Mouse (Mus musculus) E14TG2a.4 (cell line): ENCODE data around the gene Gpr137.

Experiments
- CTCF ChIP-seq: conservative IDR thresholded peaks from 2 replicates; pipeline ENCODE4 v1.5.1; 2014; ENCODE audit warnings: low read length
- NANOG ChIP-seq: IDR thresholded peaks from 2 replicates; pipeline ENCODE4 v1.6.1; 2014; ENCODE audit warnings: borderline replicate concordance, low read length, mixed read lengths
- POU5F1 ChIP-seq: IDR thresholded peaks from 2 replicates; pipeline ENCODE4 v1.6.1; 2014; ENCODE audit warnings: low read length, borderline replicate concordance

DNA sequence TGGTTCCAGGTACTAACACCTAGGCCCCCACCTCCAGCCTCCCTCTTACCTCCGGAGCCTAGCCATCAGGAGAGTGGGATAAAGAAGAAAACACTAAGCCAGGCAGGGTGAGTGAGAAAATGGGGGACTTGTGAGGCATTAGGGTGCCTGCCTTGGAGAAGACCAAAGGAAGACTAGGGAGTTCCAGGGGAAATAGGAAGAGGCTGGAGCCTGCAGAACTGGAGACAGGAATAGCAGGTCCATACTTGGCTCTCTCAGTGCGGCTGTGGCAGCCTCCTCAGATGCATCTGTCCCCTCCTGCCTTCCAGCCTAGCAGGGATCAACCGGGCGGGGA lies 9.2 kb downstream of the Gpr137 start:
- TF ChIP-seq CTCF: no peak
- TF ChIP-seq POU5F1: no peak
- TF ChIP-seq NANOG: no peak
